Mouse (Mus musculus) mature B cell (primary cell): Measurements from ENCODE around the gene Ccno.
"Not testable (repeated sequence)": the region's sequence is repeated elsewhere in the genome, so short reads cannot be mapped to it uniquely, and the experiment has no call there.

Source experiments
- in situ Hi-C: fragments of 300-500 bp; cut with MboI; formaldehyde crosslinking; loops from 2 replicates; pipeline ENCODE4 v1.14.3; 2019

The Ccno gene

DNA sequence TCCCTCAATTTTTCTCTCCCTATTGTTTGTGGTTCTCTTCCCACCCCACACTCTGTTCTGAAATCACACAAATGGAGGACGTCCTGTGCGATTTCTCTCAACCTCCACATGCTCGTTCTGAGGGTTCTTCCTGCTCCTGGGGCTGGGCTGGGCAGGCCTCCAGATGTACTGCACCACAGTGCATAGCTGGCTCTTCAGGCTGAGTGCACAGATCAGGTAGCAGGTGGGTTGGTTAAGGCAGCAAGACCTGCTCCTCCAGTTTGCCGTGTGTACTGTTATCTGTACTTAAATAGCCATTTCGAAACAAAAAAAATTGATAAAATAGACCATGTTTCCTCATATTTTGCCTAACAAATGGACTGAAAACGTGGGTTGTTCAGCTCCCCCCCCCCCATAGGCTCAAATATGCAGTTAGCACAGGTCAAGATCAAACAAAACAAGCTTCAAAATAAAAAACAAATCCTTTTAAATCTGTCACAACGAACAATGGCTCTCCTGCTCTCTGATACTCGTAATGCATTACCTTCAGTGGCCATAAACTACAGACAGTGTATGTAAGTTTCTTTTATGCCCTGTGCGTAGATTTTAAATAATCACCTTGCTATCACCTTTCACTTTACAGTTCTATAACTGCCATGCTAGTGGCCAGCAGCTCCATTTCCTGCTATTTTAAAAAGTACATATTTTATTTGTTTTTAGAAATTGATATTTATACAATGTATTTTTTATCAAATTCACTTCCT is 13.1 kb downstream of the Ccno start:
- in situ Hi-C loops, result no loop called here

- in situ Hi-C loops, result no loop called here
These were observed 25.1 kb downstream of the Ccno start for GRCm38 (mm10) chr13:113012683-113013082.

DNA sequence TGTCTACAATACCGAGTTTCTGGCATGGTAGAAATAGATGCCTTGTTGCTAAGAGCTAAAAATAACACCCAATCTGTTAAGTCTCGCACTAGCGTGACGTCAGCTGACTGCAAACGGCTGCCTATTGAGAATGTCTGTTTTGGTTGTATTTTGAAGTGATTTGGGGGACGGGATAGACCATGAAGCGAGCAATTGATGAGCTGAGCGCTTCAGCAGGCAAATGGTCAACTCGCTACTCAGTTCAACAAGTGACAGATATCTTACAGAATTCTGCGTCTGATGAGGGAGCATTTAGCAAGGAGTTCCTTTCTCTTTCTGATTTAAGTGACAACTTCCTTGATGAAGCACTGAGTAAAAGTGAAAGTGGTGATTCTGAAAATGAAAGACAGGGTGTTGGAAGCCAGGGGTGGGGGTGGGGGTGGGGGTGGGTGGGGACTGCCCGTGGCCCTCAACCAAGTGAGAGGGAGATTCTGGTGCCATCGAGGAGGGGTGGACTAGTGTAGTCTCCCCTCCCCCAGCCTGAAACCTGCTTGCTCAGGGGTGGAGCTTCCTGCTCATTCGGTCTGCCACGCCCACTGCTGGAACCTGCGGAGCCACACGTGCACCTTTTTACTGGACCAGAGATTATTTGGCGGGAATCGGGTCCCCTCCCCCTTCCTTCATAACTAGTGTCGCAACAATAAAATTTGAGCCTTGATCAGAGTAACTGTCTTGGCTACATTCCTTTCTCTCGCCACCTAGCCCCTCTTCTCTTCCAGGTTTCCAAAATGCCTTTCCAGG is 25.8 kb downstream of the Ccno start:
- in situ Hi-C loops, result not testable (repeated sequence)

DNA sequence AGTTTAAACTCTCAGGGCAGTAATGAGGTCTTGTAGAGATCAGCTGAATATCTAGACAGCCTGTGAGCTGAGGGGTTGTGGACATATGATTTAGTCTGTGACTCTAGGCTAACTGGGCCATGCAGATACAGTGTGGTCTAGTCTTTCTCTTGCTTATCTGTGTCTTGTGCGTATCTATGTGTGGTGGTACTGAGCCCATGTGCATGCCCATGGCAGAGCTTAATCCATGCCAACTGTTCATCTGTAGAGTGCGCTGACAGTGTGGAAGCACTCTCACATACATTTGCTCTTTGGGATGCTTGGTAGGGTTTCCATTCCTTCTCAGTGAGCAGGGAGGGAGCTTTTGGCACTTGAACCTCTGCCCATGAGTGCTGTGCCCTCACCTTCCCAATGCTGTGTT is 33.9 kb downstream of the Ccno start:
- in situ Hi-C loops, result no loop called here

- in situ Hi-C loops, result no loop called here
These were observed 34.9 kb downstream of the Ccno start for GRCm38 (mm10) chr13:113022467-113022866.

DNA sequence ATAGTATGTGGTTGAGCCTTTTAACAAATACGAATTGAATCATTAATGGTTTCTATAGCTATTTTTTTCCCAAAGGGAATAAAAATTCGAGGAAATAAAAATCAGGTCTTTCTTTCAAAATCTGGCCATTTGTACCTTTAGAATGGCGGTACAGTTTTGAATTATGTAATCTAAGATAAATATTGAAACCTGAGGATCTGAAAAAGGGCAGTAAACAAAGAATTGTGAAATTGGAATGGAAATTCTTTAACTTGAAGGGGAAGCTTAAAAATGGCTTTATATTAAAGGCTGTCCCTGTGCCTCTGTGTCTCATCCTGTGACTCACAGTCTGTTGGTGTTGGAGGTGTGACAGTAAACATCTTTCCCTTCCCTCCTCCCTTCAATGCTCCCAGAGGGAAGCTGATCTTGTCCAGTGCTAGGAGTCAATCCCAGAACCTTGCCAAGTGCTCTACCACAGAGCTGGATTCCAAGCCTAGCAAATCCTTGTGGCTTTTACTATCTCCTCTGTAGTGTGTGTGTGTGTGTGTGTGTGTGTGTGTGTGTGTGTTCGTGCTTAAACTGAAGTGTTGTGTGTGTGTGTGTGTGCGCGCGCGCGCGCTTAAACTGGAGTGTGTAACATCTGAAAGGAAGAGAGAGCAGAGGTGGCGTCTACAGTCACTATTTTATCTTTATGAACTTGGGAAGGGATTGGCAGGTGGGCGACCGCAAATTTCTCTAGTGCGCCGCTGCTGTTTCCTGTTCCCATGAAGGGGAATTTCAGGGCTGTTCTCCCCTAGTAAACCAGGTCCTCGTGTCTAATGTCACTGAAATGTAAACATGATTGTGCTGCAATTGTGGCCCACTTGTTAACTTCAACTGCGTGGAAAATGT is 35.9 kb downstream of the Ccno start:
- in situ Hi-C loops, result no loop called here

GRCm38 (mm10) chr13:113031351-113031750 is 43.7 kb downstream of the Ccno start:
- in situ Hi-C loops, result loop anchor here (10.0 kb wide), 2 partner anchors 47 to 357 kb away; partner anchors contain the start of gene Ccno

GRCm38 (mm10) chr13:113031792-113032571 is 44.4 kb downstream of the Ccno start:
- in situ Hi-C loops, result loop anchor here (10.0 kb wide), 2 partner anchors 47 to 357 kb away; partner anchors contain the start of gene Ccno

- in situ Hi-C loops, result loop anchor here (10.0 kb wide), 2 partner anchors 48 to 358 kb away; partner anchors contain the start of gene Ccno
These were observed 45.2 kb downstream of the Ccno start for GRCm38 (mm10) chr13:113032831-113033230.

GRCm38 (mm10) chr13:113034271-113034886 is 46.8 kb downstream of the Ccno start:
- in situ Hi-C loops, result loop anchor here (10.0 kb wide), 2 partner anchors 50 to 360 kb away; partner anchors contain the start of gene Ccno

GRCm38 (mm10) chr13:113034950-113035421 is 47.4 kb downstream of the Ccno start, which contains the start of gene Cdc20b:
Cdc20b (plus strand) TSS chr13:113035111.
- in situ Hi-C loops, result loop anchor here (10.0 kb wide), 2 partner anchors 50 to 360 kb away; partner anchors contain the start of gene Ccno

GRCm38 (mm10) chr13:113035852-113036251 is 48.2 kb downstream of the Ccno start:
- in situ Hi-C loops, result loop anchor here (10.0 kb wide), 2 partner anchors 51 to 361 kb away; partner anchors contain the start of gene Ccno
